Mouse (Mus musculus) kidney, adult 2 months (tissue): ENCODE results near the gene Kcng1.

Experiments
- CTCF ChIP-seq: fragments of 200-500 bp; conservative IDR thresholded peaks from 2 replicates; pipeline ENCODE4 v1.5.1; 2011; ENCODE audit warnings: low read depth, mild to moderate bottlenecking, control low read depth, low read length, moderate library complexity, mixed read lengths; ENCODE audit not compliant: insufficient read depth, insufficient read length
- POLR2A ChIP-seq: fragments of 200-500 bp; IDR thresholded peaks from one replicate; pipeline ENCODE4 v1.6.1; 2011; ENCODE audit warnings: low read depth, low read length, control low read depth

DNA sequence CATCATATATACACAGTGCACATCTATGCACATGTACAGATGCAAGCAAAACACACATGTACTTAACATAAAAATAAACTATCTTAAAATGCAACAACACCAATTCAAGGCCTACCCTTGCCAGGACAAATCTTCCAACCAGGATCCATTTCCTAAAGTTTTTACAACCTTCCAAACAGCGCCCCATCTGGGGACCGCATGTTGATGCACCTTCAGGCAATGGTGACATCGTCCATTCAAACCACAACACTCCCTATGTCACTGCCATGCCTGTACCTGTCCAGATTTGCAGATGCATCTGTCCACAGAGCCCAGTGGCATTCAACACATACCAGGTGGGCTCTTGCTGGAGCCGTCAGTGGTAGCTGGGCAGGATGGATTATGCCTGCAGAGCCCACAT lies 38.3 kb downstream of the Kcng1 start:
- TF ChIP-seq POLR2A (no peak), CTCF (no peak)
